Mouse (Mus musculus) spleen, adult 10 weeks (tissue): ENCODE data around the gene Gm10945. TPM values are rescaled to one million over a fixed set of nuclear protein-coding genes. Genes with fewer than 3 reads are reported as not detected.

ENCODE experiments used
- polyA plus RNA-seq: library from polyadenylated mRNA; stranded (reverse); fragments of 350-450 nt; fragmentation: Illumina TruSeq; extraction: RNeasy Lipid Tissue Mini Kit (QIAGEN cat#74804); gene quantifications from one replicate; pipeline ENCODE4 v1.2.3, GENCODE M21; 2015; ENCODE audit warnings: low replicate concordance; ENCODE audit not compliant: insufficient read depth

The Gm10945 gene
- not detected for polyA plus RNA-seq

DNA sequence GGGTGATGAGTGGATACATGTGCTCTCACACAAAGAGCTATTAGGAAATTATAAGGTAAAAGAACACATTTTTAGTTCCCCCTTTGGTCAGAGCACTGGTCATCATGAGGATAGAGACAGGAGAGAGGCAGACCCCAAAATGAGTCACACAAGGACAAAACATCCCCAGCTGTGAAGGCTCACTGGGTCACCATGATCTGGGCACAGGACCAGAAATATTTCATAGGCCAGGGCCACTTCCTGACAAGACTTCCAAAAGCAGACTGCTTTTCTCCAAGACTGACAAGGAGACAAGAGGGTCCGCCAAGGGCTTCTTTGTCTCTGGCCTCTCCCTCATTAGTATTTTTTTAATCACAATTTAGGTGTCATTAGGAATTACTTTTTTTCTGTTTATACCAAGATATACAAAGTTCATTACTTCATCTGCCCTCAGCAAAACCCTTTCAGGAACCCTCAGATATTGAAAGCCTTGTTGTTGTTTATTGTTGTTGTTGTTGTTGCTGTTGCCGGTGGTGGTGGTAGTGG lies at the start of gene Gm10945:
Gm10945 (minus strand) TSS at position 475 of the 525 bp plus-strand sequence.

DNA sequence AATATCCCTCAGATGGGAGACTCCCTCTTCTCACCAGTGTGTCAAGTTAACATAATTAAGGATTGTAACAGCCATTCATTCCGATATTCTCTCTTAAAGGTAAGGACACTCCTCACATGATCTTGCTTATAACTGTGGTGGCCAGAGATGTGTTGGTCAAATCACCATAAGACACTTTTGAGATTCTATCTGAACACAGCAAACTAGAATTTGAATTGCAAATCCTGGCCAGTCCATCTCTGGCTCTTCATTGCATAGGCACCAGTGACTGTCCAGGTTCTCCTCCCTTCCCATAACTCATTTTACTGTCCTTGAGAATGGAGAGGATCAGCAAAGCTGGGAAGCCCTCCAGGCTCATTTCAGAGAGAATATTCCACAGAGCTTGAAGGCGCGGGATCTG lies 3.4 kb downstream of the Gm10945 start, which contains the start of gene Oprm1:
Oprm1 (plus strand) TSS at position 301 of the 400 bp plus-strand sequence.

Other genes starting within 250 kb of the Gm10945 start
- gene Oprm1, start 3.3 kb downstream of the Gm10945 start, polyA plus RNA-seq: not detected